Mouse (Mus musculus) forelimb bud, embryonic 11.5 days (tissue): ENCODE results near the gene Ptpro.

ENCODE experiments used
- DNase-seq: peaks from one replicate; pipeline ENCODE4 v3.0.0-alpha.2; 2012; ENCODE audit warnings: low read depth, low spot score

The Ptpro gene

GRCm38 (mm10) chr6:137497208-137497835 lies 245.2 kb downstream of the Ptpro start:
- DNase-seq, result no peak

- no peak for DNase-seq
Measured at GRCm38 (mm10) chr6:137498781-137499180, 246.7 kb downstream of the Ptpro start.

- DNase-seq, result no peak
Measured at GRCm38 (mm10) chr6:137503009-137503408, 250.9 kb downstream of the Ptpro start.

GRCm38 (mm10) chr6:137503462-137503861 lies 251.3 kb downstream of the Ptpro start:
- no peak for DNase-seq

GRCm38 (mm10) chr6:137504052-137504451 lies 251.9 kb downstream of the Ptpro start:
- DNase-seq, result no peak

GRCm38 (mm10) chr6:137505555-137506227 lies 253.6 kb downstream of the Ptpro start:
- DNase-seq, result no peak

- DNase-seq, result no peak
Measured at GRCm38 (mm10) chr6:137506563-137506962, 254.4 kb downstream of the Ptpro start.

GRCm38 (mm10) chr6:137508936-137509335 lies 256.8 kb downstream of the Ptpro start:
- DNase-seq, result no peak

GRCm38 (mm10) chr6:137509341-137510045 lies 257.4 kb downstream of the Ptpro start:
- DNase-seq, result no peak

GRCm38 (mm10) chr6:137512753-137513152 lies 260.6 kb downstream of the Ptpro start:
- DNase-seq, result no peak
